Mouse (Mus musculus): Measurements from ENCODE around the gene Rprd2.
A peak's percentile ranks its signal among the peaks of the same experiment; 100 is the strongest.

DNA sequence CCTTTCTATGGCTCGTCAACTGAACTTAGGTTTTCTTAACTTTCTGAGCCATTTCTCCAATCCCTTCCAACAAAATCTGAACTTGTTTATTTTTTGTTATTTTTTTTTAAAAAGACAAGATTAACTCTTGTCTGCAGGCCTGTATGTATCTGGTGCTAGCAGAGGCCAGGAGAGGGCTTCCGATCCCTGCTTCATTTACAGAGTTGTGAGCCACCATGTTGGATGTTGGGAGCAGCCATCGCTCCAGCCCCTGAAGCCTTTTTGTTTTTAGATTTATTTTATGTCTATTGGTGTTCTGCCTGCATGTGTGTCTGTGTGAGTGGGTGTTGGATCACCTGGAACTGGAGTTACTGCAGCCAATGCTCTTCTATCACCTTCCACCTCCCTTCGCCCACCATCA, 86.9 kb downstream of the Rprd2 start:
- TF ChIP-seq CTCF (IDR thresholded peaks at IDR 0.05) (peak; percentile 49), EP300 (IDR thresholded peaks at IDR 0.05; ENCODE audit: insufficient read depth, low read depth, low read length) (no peak)

All from heart, adult 2 months (tissue).